Mouse (Mus musculus) liver, embryonic 11.5 days (tissue): ENCODE data around the gene Tmc7. TPM values are rescaled to one million over a fixed set of nuclear protein-coding genes. Genes with fewer than 3 reads are reported as not detected.

Experiments
- ATAC-seq: fragments of 200-750 bp; cut with Nextera tagmentation; replicated peaks from 2 replicates; pipeline ENCODE4 v1.8.0; 2017; ENCODE audit warnings: moderate number of reproducible peaks, mild to moderate bottlenecking, moderate TSS enrichment, moderate library complexity; ENCODE audit not compliant: low FRiP score
- DNase-seq: peaks from one replicate; pipeline ENCODE4 v3.0.0-alpha.2; 2017; ENCODE audit warnings: low spot score
- H3K27ac ChIP-seq: fragments of 300-500 bp; sonication (generic); 2 replicates; pipeline ENCODE4 v1.5.1; 2014; ENCODE audit warnings: mild to moderate bottlenecking, low read depth, low read length, control low read depth
- H3K27me3 ChIP-seq: fragments of 300-500 bp; sonication (generic); replicated peaks from 2 replicates; pipeline ENCODE4 v1.6.1; 2014; ENCODE audit warnings: low read length, mixed read lengths; ENCODE audit not compliant: control insufficient read depth, insufficient read depth
- H3K36me3 ChIP-seq: fragments of 300-500 bp; sonication (generic); 2 replicates; pipeline ENCODE4 v1.6.1; 2014; ENCODE audit warnings: mild to moderate bottlenecking, low read length, moderate library complexity, mixed read lengths; ENCODE audit not compliant: control insufficient read depth, insufficient read depth
- H3K4me1 ChIP-seq: fragments of 300-500 bp; sonication (generic); replicated peaks from 2 replicates; pipeline ENCODE4 v1.6.1; 2014; ENCODE audit warnings: low read length, mixed read lengths; ENCODE audit not compliant: control insufficient read depth, insufficient read depth
- H3K4me2 ChIP-seq: fragments of 300-500 bp; sonication (generic); 2 replicates; pipeline ENCODE4 v1.6.1; 2014; ENCODE audit warnings: mild to moderate bottlenecking, control low read depth, moderate library complexity
- H3K4me3 ChIP-seq: fragments of 300-500 bp; sonication (generic); 2 replicates; pipeline ENCODE4 v1.5.1; 2014; ENCODE audit warnings: low read depth, low read length, control low read depth
- H3K9ac ChIP-seq: fragments of 300-500 bp; sonication (generic); 2 replicates; pipeline ENCODE4 v1.6.1; 2014; ENCODE audit warnings: low read depth, low read length, control low read depth
- H3K9me3 ChIP-seq: fragments of 300-500 bp; sonication (generic); 2 replicates; pipeline ENCODE4 v1.6.1; 2016; ENCODE audit warnings: low read length, inconsistent platforms, mixed read lengths; ENCODE audit not compliant: control insufficient read depth
- WGBS: fragments of 180-500 bp; shearing (Covaris S2); extraction: QIAGEN DNeasy Blood & Tissue Kit; methylation state at CpG from one replicate; pipeline ENCODE4 v1.1.7; 2014; 5-methylcytosine and 5-hydroxymethylcytosine counted together
- polyA plus RNA-seq: library from polyadenylated mRNA; unstranded; fragments of >200 nt; fragmentation: Nextera tagmentation; extraction: Ambion mirVana; gene quantifications from 2 replicates; pipeline ENCODE4 v1.2.1, GENCODE M21; 2014

Tmc7 gene
- polyA plus RNA-seq, 1 experiment from 2014 or later, result 0.89 TPM

DNA sequence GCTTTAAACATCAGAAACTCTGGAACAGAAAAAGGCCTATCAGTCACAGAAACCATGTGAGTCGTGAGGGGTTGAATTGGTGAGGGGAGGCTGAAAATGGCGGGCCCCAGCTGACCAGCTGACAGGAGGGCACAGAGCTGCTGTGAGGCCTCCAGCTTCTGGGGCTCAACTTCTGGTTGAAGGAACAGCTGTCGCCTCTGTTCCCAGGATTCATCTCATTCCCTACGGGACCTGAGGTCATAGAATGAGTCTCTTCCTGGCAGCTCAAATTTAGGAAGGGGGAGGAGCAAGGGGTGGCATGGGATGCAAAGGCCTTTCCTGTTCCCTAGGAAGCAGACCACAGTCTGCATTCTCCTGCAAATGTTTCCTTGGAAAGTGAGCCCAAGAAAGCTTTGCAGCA lies 80.7 kb downstream of the Tmc7 start:
- Histone ChIP-seq H3K36me3 (no peaks in the 10 kb centered on the region), H3K9ac (no peak overlapping the region), H3K4me3 (no peak overlapping the region), H3K27me3 (no peaks in the 10 kb centered on the region), H3K4me2 (no peak overlapping the region), H3K9me3 (no peaks in the 10 kb centered on the region), H3K4me1 (no peaks in the 10 kb centered on the region), H3K27ac (no peak overlapping the region)
- ATAC-seq (no peak), DNase-seq (no peak)
- 65% methylated on average over 4 of the region's 4 CpGs for WGBS

DNA sequence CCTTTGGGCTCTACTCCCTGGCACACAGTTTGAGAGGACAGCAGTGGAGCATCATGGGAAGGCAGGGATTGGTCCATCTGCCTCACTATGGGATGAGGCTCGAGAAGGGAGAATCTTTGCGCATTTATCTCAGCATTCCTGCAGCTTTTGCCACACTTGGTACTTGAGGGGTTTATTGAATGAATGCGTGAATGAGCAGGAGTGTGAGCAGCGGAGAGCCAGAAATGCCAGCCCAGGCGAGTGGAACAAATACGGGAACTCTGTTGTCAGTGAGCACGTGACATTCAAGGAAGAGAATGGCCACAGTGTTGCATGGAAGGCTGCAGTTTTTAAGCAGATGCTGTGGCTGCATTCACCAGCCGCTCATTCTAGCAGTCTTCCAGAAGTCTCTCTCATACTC lies 82.2 kb downstream of the Tmc7 start:
- no peaks in the 10 kb centered on the region for H3K4me1 ChIP-seq
- no peak overlapping the region for H3K9ac ChIP-seq
- no peak overlapping the region for H3K4me2 ChIP-seq
- DNase-seq (no peak), ATAC-seq (no peak)
- H3K27me3 ChIP-seq, result no peaks in the 10 kb centered on the region
- WGBS, result 69% methylated on average over 8 of the region's 8 CpGs
- no peak overlapping the region for H3K4me3 ChIP-seq
- H3K9me3 ChIP-seq, result no peaks in the 10 kb centered on the region
- no peak overlapping the region for H3K27ac ChIP-seq
- no peaks in the 10 kb centered on the region for H3K36me3 ChIP-seq

DNA sequence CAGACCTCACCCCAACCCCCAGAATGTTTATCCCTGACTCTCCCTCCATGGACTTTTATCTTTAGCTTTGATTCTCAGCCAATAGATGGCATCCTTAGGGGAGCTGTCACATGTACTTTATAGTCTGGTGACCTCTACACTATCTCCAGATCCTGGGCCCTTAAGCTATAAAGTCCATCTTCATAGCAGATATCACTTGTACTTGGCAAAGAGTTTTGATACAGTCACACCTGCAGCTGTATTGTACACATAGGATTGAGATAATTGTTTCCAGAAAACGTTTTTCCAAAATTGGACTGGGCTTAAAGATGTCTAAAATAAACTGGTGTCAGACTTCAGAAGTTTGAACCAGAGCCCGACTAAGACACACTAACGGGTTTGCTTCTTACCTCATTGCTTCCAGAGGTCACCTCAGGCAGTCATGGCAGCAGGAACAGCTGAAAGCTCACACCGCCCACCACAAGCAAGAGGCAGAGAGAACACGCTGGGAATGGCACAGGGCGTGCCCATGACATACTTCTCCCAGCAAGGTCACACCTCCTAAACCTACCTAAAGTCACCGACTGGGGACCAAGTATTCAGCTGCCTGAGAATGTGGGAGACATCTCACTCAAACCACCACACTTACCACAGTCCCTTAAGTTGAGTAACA lies 84.6 kb downstream of the Tmc7 start:
- Histone ChIP-seq H3K9ac (no peak overlapping the region), H3K36me3 (no peaks in the 10 kb centered on the region), H3K27me3 (no peaks in the 10 kb centered on the region), H3K27ac (no peak overlapping the region), H3K4me1 (no peaks in the 10 kb centered on the region), H3K4me2 (no peak overlapping the region), H3K4me3 (no peak overlapping the region), H3K9me3 (no peaks in the 10 kb centered on the region)
- ATAC-seq, result no peak
- WGBS, result 62% methylated on average over 7 of the region's 7 CpGs
- no peak for DNase-seq

DNA sequence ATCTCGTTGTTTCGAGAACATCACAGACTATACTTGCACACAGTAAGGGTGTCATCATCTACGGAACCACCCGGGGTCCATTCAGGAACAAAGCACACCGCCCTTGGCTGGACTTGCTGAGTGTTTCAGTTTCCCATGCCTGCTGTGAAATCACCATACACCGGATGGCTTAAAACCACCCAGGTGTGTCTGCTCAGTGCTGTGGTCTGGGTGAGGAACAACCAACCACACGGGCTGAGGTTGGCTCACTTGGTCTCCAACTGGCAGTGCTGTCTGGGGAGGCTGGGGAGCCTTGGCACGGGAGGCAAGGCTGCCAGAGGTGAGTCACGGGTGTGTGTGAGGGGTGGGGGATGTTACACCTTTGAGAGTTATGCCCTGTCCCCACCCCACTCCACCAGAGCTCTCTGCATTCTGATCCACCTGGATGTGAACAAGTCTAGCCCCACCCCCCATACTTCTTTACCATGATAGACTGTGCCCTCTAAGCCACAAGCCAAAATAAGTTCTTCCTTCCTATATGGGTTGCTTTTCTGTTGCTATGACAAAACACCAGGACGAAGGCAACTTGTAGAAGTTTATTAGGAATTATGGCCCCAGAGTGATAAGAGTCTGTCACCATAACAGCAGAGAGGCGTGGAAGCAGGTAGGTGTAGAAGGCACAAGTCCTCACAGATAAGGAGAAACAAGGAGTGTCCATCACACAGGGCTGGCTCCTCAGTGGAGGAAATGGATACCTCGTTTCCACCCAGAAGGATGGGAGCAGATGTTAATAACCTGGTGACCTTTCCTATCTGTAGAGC lies 85.4 kb downstream of the Tmc7 start:
- no peak overlapping the region for H3K4me3 ChIP-seq
- H3K4me1 ChIP-seq, result no peaks in the 10 kb centered on the region
- H3K9me3 ChIP-seq, result no peaks in the 10 kb centered on the region
- H3K36me3 ChIP-seq, result no peaks in the 10 kb centered on the region
- H3K27me3 ChIP-seq, result no peaks in the 10 kb centered on the region
- ATAC-seq (no peak), DNase-seq (no peak)
- 70% methylated on average over 12 of the region's 12 CpGs for WGBS
- no peak overlapping the region for H3K9ac ChIP-seq
- no peak overlapping the region for H3K27ac ChIP-seq
- H3K4me2 ChIP-seq, result no peak overlapping the region

DNA sequence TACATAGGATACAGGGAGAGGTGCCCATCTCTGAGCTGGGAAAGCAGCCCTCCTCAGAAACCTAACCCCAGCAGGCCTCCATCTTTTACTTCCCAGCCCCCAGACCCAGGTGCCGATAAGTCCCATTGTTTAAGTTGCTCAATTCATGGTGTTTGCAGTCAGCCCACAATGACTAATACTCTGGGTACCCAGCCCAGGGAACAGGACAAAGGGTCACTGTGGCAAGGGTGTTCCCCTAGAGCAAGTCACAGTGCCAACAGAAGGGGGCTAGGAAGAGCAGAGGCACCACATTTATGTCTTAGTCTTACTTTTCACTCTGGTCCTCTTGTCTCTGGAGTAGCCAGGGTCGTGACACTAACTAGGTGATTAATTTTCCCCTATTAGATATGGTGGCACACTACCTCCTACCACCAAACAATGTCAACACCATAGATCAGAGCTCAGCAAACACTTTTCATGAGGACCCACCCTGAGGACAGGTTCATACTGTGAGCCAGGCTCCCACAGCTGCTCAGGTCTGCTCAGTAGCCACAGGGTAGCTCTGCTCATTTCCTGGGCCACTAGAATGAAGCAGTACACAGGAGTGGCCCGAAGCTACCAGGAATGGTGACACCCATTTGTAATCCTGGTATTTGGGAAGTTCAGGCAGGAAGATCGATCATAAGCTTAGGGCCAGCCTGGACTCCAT lies 89.5 kb downstream of the Tmc7 start:
- no peak overlapping the region for H3K9ac ChIP-seq
- 76% methylated on average over 4 of the region's 4 CpGs for WGBS
- peaks cover 6% of the 10 kb centered on the region; the same call in 1 of the 2 replicates for H3K4me1 ChIP-seq
- no peaks in the 10 kb centered on the region for H3K36me3 ChIP-seq
- no peaks in the 10 kb centered on the region for H3K9me3 ChIP-seq
- H3K27ac ChIP-seq, result no peak overlapping the region
- H3K27me3 ChIP-seq, result peaks cover 15% of the 10 kb centered on the region
- H3K4me2 ChIP-seq, result no peak overlapping the region
- ATAC-seq (no peak), DNase-seq (no peak)
- H3K4me3 ChIP-seq, result no peak overlapping the region

DNA sequence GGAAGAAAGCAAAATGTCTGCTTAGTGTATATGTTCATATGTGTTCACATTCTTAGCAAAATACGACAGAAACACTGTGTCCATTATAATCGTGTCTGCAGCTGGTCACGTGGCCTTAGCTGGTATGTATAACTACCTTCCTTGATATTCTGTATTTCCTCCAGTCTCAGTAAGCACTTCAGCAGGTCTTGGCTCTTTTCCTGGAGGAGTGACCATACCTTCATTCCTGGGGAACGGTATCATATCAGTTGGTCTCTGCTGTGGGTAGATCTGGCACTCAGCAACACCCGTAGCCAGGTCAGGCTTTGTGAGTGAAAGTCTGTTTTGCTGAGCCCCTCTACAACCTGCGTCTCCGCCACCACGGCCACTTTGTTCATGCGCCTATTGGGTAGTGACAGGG lies 90.6 kb downstream of the Tmc7 start:
- Histone ChIP-seq H3K9ac (no peak overlapping the region), H3K4me1 (peaks cover 6% of the 10 kb centered on the region), H3K36me3 (no peaks in the 10 kb centered on the region), H3K4me3 (no peak overlapping the region), H3K27me3 (peaks cover 22% of the 10 kb centered on the region), H3K4me2 (no peak overlapping the region), H3K9me3 (no peaks in the 10 kb centered on the region), H3K27ac (no peak overlapping the region)
- ATAC-seq, result no peak
- DNase-seq, result no peak
- 84% methylated on average over 9 of the region's 9 CpGs for whole genome bisulfite sequencing

DNA sequence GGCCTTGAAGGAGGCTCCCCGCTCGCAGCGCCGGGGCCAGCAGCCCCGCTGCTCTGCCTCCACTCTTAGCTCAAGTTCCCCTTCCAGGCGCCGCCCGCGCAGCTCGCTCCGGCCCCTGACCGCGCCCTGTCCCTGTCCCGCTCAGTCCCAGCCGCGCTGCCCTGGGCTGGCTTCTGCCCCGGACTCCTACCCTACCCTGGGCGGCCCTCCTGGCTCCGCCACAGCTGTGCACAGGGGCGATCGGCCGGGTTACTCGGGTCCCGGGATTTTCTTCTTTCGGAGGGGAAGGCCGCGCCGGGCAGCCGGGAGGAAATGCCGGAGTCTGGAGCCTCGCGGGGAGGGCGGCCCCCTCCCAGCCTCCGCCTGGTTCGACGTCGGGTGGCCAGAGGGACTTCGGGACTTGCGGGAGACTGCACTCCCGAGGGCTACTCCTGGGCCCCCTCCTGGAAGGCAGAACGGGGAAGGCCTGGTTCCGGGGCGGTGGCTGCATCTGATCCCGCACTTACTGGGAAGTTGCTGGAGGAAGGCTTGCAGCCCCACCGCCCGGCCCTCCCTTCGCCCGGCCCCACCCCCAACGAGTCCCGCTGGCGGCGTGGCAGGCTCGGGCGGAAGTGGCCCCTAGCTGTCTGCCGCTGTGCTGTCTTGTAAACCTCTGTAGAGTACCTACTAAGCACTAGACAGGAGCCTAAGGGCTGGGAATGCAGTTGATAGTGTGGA lies 92.9 kb downstream of the Tmc7 start, which contains the start of gene Itpripl2:
TSS of gene Itpripl2 (minus strand) at position 545 of the 717 bp plus-strand sequence.
- Histone ChIP-seq H3K4me2 (peak within 1 kb of the TSS; percentile 83), H3K4me1 (peaks cover 10% of the 10 kb centered on the region), H3K27ac (peak within 1 kb of the TSS; percentile 65; the same call in 1 of the 2 replicates), H3K4me3 (peak within 1 kb of the TSS; percentile 67), H3K27me3 (peaks cover 22% of the 10 kb centered on the region), H3K9ac (peak within 1 kb of the TSS; percentile 76), H3K36me3 (no peaks in the 10 kb centered on the region), H3K9me3 (no peaks in the 10 kb centered on the region)
- under 1% methylated on average over 54 of the region's 55 CpGs for WGBS
- DNase-seq, result peak; percentile 81
- peak; percentile 79 for ATAC-seq

DNA sequence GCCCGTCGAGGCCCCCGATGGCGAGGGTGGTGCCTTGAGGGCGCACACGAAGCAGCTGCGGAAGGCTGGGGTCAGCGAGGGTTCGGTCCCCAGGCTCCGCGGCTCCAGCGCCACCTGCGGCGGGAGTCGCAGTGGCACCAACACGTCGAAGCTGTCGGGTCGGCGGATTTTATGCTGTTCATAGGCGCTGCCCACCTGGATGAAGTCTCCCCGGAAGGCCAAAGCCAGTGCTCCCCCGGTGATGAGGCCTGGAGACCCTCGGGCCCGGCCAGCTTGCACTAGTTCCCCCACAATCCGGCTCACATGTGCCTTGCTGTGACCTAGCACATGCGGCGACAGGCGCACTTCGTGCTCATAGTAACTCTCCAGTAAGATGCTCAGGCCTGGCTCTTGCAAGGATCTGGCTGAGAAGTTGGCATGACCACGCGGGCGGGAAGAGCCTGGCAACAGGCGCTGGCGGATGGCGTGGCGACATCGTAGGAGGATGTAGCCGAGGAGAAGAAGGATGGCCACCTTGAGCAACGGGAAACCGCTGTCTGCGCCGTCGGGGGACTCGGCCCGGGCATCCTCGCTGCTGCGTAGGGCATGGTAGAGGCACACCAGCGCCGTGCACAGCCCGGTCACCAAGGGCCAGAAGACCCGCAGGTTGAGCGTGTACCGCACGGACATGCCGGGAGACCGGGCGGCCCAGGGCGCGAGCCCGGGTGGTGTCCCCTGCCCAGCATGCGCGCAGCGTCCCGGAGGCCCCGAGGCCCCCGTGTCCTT lies 93.7 kb downstream of the Tmc7 start:
- Histone ChIP-seq H3K4me3 (peak overlapping the region; percentile 67), H3K27ac (peak overlapping the region; percentile 65; the same call in 1 of the 2 replicates), H3K9ac (peak overlapping the region; percentile 76), H3K27me3 (peaks cover 22% of the 10 kb centered on the region), H3K9me3 (no peaks in the 10 kb centered on the region), H3K4me2 (peak overlapping the region; percentile 83), H3K36me3 (no peaks in the 10 kb centered on the region), H3K4me1 (peaks cover 10% of the 10 kb centered on the region)
- WGBS, result 6% methylated on average over 67 of the region's 67 CpGs
- ATAC-seq (peak; percentile 43), DNase-seq (no peak)
